Mouse (Mus musculus): Measurements from ENCODE around the gene Krt34. TPM values are rescaled to one million over a fixed set of nuclear protein-coding genes. Genes with fewer than 3 reads are reported as not detected.
A peak's percentile ranks its signal among the peaks of the same experiment; 100 is the strongest.

Krt34 gene
- not detected in 2 replicates for polyA plus RNA-seq (2012; rRNA removed)

- DNase-seq (ENCODE audit: low spot score): no peak
These were observed at the start of gene Krt34 for GRCm38 (mm10) chr11:100041454-100041853. TSS of gene Krt34 (minus strand) at chr11:100041554.

GRCm38 (mm10) chr11:100088378-100089025 is 47.1 kb upstream of the Krt34 start:
- no peak for DNase-seq (ENCODE audit: low spot score)

DNA sequence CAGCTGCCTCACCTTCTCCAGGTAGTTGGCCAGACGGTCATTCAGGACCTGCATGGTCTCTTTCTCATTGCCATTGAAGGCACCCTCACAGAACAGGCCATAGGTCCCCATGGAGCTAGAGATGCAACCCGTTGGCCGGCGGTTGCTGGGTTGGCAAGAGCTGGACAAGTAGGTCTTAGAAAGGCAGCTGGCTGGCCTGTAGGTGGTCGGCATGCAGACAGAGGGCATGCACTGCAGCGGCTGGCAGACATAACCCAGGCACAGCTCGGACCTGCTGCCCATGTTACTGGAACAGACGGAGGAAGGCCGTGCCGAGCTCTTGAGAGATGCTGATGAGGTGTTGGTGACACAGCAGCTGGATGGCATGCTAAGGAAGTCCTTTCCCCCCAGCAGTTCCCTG is 46.5 kb upstream of the Krt34 start, which contains the start of gene Krt32:
Krt32 (minus strand) TSS at position 366 of the 400 bp plus-strand sequence.
- DNase-seq (ENCODE audit: low spot score): no peak

DNA sequence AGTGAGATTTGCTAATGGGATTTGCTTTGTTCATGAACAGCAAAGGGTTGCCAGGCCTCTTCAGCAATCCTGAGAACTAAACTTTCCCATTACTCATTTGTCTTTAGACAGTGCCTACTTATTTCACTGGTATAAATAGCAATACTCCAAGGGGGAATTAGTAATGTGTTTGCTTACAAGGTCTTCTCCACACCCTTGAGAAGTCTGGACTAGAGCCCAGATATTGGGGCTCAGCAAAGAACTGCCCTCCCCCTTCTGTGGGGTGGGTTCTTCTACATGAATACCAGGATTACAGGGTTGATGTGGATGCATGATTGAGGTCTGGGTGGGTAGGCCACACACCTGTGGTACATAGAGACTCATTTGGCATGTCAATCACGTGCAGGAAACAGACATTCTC is 32.5 kb upstream of the Krt34 start:
- no peak for DNase-seq (ENCODE audit: low spot score)

DNA sequence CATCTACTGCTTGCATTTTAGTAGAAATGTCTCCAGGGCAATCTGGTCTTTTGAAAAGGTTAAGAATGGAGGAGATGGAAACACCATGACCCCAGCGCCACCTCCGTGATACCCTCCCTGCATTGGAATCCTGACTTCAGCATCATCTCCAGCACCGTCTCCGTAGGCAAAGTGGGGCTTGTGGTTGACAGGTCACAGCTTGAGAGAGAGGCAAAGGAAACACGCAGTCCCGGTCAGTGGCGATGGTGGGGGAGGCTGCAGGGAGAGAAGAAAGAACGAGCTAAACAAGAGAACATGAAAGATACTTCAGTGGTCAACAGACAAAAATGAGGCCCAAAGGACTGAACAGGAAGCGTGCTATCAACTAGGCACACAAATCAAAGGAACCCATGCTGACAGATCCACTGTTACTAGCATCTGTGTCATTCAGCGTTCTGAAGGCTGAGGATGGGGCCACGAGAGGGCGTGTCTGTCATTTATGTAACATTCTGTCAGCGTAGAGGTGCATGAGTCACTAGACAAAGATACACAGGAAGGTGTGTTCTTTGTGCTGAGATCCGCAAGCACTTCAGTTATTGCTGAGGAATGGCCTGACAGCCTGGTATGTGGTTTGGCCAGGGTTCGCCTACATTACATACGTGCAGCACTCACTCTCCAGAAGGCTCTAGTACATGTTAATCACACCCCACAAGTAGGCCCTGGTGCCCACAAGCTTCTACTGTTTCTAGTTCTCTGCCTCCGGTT is 26.1 kb upstream of the Krt34 start:
- peak; percentile 34 for DNase-seq (ENCODE audit: low spot score)

DNA sequence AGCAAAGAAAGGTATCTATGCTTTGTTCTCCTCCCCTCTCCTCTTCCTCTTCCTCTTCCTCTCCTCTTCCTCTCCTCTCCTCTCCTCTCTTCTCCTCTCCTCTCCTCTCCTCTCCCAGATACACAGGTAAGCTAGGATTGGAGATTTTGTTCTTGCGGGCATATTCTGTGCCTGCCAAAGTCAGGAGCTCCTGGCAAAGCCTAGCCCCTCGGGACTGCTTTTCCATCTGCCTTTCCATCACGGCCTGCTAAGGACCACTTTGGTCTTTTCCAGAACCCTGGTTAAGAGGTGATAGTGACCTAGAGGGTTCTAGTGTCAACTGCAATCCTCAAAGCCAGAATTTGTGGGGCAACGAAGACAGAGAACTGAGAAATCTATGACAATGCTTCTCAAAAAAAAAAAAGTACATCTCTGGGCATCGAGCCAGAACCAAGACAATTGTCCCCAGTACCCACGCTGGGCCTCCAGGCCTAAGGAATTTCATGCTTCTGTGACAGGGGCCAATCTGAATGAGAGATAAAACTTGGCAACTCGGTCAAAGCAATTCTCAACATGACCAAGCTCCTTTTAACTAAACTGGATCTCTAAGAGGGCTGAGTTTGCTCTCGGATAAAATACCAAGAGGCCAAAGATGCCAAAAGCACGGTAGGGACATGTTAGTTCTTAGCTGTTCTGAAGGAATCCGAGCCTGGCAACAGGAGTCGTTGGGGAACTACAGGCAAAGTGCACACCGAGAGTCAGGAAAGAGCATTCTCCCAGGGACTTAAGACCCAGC is 25.1 kb upstream of the Krt34 start:
- no peak for DNase-seq (ENCODE audit: low spot score)

DNA sequence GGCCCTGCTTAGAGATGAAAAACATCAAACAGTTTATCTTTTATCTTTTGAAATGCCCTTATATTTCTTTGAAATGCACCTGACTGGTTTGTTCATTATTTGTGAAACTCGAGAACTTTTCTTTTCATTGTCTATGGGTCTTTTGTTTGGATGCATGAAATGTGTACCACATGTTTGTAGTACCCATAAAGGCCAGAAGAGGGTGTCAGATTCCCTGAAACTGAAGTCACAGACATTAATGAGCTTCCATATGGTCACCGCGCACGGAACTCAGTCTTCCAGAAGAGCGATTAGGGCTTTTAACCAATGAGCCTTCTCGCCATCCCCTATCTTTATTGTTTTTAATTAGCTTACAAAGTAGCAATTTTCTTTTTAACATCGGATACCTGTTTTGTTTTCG is 17.5 kb upstream of the Krt34 start:
- no peak for DNase-seq (ENCODE audit: low spot score)

DNA sequence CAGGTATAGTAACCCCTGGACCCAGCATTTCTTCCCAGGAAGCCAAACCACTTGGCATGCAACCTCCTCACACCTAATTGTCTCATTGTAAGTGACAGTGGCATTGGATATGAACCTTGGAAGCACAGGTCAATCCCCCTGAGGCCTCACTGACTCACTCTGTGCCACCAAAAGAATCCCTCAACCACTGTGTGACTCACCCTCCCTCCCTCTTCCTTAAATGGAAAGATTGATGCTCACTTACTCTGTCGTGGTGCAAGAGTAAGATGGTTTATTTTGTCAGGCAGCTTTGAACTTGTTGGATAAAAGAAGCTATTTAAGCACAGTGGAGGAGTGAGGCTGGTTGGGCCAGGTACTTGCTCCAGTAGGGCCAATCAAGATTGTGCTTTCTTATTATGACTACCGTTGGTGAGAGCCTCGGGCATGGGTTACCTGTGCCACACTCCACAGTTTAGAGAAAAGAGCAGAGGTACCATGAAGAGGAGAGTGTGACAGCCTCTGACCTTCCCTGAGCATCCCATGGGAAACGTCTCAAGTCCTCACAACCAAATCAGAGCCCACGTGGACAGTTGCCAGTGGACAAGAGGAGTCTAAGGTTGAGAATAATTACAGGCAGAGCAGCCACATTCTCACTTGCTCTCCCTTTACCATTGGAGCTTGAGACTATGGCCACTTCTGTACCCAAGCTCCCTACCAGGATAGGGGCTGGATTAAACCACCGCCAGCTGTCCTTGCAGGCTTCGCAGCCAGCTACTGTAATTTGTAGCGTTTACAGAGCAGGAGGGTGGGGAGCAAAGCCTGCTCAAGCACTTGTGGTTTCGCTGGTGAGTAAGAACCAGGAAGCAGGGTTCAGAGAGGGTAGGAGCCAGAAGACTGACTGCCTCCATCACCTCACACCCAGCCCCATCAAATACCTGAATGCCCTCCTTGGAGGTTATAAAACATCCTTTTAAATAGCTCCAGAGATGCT is 14.6 kb upstream of the Krt34 start:
- DNase-seq (ENCODE audit: low spot score): no peak

GRCm38 (mm10) chr11:100050451-100050850 is 9.1 kb upstream of the Krt34 start, which contains the start of gene Krt31:
TSS of gene Krt31 (minus strand) at chr11:100050551.
- DNase-seq (ENCODE audit: low spot score): no peak

GRCm38 (mm10) chr11:100047193-100047592 is 5.8 kb upstream of the Krt34 start:
- DNase-seq (ENCODE audit: low spot score): no peak

GRCm38 (mm10) chr11:100046303-100046866 is 5.0 kb upstream of the Krt34 start:
- DNase-seq (ENCODE audit: low spot score): no peak

DNA sequence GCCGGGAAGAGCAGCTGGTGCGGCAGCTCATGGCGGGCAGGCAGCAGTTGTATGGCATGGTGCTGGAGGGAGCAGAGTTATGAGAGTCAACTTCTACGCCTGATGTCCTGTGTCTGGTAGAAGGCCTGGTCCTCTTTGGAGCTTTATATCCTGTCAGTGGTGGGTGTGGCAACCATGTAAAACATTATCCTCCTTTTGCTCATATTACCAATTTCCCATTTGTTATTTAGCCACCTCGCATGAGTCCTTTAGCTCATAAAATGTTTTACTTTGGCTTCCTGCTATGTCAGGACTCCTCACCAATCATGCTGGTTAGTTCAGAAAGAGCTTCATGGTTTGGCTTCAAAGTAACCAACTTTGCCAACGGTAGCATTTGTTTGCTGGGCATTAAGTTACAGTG is 11.6 kb downstream of the Krt34 start, which contains the start of gene Krt33b:
Krt33b (minus strand) TSS at position 101 of the 400 bp plus-strand sequence.
- no peak for DNase-seq (ENCODE audit: low spot score)

GRCm38 (mm10) chr11:100021438-100021837 is 19.9 kb downstream of the Krt34 start:
- DNase-seq (ENCODE audit: low spot score): no peak

- no peak for DNase-seq (ENCODE audit: low spot score)
These were observed 21.9 kb downstream of the Krt34 start for GRCm38 (mm10) chr11:100019466-100019865.

DNA sequence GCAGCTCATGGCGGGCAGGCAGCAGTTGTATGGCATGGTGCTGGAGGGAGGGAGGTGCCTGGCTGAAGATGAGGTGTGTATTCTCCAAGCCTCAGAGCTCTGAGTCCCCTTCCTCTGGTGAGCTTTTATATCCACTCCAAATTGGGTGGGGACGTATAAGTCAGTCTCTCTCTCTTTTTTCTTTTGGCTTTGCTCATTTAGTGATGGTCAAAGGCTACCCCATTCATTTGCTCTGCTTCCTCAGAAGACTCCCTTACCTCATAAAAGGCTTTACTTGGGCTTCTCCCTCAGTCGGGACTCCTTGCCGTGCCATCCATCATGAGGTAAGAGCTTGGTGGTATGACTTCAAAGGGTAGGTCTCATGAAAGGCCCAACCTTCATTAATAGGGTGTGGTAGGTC is 25.2 kb downstream of the Krt34 start, which contains the start of gene Krt33a:
Krt33a (minus strand) TSS at position 101 of the 400 bp plus-strand sequence.
- no peak for DNase-seq (ENCODE audit: low spot score)

DNA sequence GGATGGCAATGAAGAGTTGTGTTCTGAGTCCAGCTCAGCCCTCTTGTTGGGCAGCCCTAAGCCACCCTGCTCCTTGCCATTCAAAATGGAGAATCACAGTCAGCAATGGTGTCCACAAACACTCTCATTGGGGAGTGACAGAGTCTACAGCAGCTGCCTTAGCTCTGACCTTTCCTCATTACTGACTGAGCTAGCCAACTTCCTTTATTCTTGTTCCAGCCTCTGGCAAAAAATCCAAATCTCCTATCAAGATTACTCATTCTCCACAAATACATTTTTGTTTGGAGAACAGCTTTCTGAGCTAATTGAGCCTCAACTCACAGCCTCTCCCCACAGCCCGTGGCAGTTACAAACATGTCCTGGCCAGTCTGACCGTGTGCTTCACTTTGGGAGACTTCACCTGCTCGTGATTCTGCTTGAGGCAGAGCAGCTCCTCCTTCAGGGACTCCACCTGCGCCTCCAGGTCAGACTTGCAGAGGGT is 27.6 kb downstream of the Krt34 start:
- peak; percentile 40 for DNase-seq (ENCODE audit: low spot score)

DNA sequence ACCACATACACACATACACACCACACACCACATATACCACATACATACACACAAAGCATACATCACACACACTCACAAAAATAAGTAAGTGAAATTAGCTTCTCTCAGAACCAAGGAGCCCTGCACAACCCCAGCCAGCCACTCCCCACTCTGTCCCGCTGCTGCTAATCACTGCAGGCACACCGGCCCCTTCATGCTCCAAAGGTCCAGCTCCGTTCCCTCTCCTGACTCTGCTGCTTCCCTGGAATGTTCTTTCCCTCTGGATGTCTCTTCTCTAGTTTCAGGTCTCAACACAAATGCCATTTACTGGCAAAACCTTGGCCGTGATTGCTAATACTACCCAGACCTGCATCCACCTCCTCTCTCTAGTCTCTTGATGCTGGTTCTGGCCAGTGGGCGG is 30.7 kb downstream of the Krt34 start:
- no peak for DNase-seq (ENCODE audit: low spot score)

- no peak for DNase-seq (ENCODE audit: low spot score)
These were observed 33.0 kb downstream of the Krt34 start for GRCm38 (mm10) chr11:100008336-100008735.

DNA sequence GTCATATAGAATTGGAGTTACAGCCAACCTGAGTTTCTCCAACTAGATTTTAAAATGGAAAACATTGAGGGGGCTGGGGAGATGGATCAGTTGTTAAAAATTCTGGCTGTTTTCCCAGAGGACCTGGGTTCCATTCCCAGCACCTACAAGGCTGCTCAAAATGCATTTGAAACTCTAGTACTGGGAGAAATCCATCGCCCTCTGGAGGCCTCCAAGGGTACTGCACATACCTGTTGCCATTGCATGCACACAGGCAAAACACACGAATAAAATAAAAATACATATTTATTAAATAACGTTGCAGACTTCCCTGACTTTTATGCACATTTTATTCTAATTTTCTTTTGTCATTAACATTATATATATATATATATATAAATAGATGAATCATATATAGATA is 34.7 kb downstream of the Krt34 start:
- no peak for DNase-seq (ENCODE audit: low spot score)

GRCm38 (mm10) chr11:100005905-100006304 is 35.4 kb downstream of the Krt34 start:
- no peak for DNase-seq (ENCODE audit: low spot score)

DNA sequence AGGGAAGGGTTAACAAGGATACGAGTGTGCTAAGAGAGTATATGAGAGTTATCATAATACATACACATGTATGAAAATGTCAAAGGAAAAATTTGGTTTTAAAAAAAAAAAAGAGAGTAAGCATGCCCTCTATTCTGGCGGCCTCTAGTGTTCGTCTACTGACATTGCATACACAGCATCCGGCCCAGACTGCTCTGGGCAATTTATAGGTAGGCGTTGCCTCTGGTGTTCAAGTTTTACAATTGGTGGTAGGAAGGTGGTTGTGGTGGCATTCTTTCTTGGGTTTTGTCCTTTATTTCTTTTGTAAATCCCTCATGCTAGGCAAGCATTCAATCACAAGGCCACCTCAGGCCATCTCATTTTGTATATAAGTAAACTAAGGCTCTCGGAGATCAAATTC is 36.5 kb downstream of the Krt34 start:
- DNase-seq (ENCODE audit: low spot score): no peak
